Mouse (Mus musculus): ENCODE data around the gene Ctf1. TPM values are rescaled to one million over a fixed set of nuclear protein-coding genes. Genes with fewer than 3 reads are reported as not detected.

Ctf1 gene
- polyA plus RNA-seq, 1 experiment: 13.9 TPM

- Histone ChIP-seq H3K27me3 (ENCODE audit: control insufficient read depth, insufficient read depth, low read length, poor library complexity, severe bottlenecking) (no peaks in the 10 kb centered on the region), H3K4me3 (ENCODE audit: low read depth, low read length) (no peak overlapping the region), H3K9ac (ENCODE audit: low read depth, poor library complexity, severe bottlenecking) (no peak overlapping the region), H3K36me3 (ENCODE audit: control insufficient read depth, insufficient read depth, low read length, poor library complexity, severe bottlenecking) (no peaks in the 10 kb centered on the region), H3K27ac (ENCODE audit: insufficient read depth, low read length) (no peak overlapping the region), H3K9me3 (replicated peaks; ENCODE audit: control insufficient read depth, insufficient read depth, low read length, poor library complexity, severe bottlenecking) (no peaks in the 10 kb centered on the region), H3K4me1 (ENCODE audit: control insufficient read depth, insufficient read depth, low read length) (no peaks in the 10 kb centered on the region)
- TF ChIP-seq CTCF (IDR thresholded peaks at IDR 0.05; ENCODE audit: low read depth, low read length): no peak
- TF ChIP-seq EP300 (IDR thresholded peaks at IDR 0.05; ENCODE audit: insufficient read depth, low read depth, low read length): no peak
- TF ChIP-seq POLR2A (IDR thresholded peaks at IDR 0.05; ENCODE audit: insufficient read depth, low read length): no peak
Measured at GRCm38 (mm10) chr7:127678811-127679210, 33.7 kb upstream of the Ctf1 start.

GRCm38 (mm10) chr7:127680541-127680940, 32.0 kb upstream of the Ctf1 start:
- Histone ChIP-seq H3K27me3 (ENCODE audit: control insufficient read depth, insufficient read depth, low read length, poor library complexity, severe bottlenecking) (no peaks in the 10 kb centered on the region), H3K36me3 (ENCODE audit: control insufficient read depth, insufficient read depth, low read length, poor library complexity, severe bottlenecking) (no peaks in the 10 kb centered on the region), H3K9ac (ENCODE audit: low read depth, poor library complexity, severe bottlenecking) (no peak overlapping the region), H3K4me1 (ENCODE audit: control insufficient read depth, insufficient read depth, low read length) (no peaks in the 10 kb centered on the region), H3K4me3 (ENCODE audit: low read depth, low read length) (no peak overlapping the region), H3K27ac (ENCODE audit: insufficient read depth, low read length) (no peak overlapping the region), H3K9me3 (replicated peaks; ENCODE audit: control insufficient read depth, insufficient read depth, low read length, poor library complexity, severe bottlenecking) (no peaks in the 10 kb centered on the region)
- TF ChIP-seq CTCF (IDR thresholded peaks at IDR 0.05; ENCODE audit: low read depth, low read length): no peak
- TF ChIP-seq POLR2A (IDR thresholded peaks at IDR 0.05; ENCODE audit: insufficient read depth, low read length): no peak
- TF ChIP-seq EP300 (IDR thresholded peaks at IDR 0.05; ENCODE audit: insufficient read depth, low read depth, low read length): no peak

- Histone ChIP-seq H3K27ac (ENCODE audit: insufficient read depth, low read length) (no peak overlapping the region), H3K4me1 (ENCODE audit: control insufficient read depth, insufficient read depth, low read length) (no peaks in the 10 kb centered on the region), H3K27me3 (ENCODE audit: control insufficient read depth, insufficient read depth, low read length, poor library complexity, severe bottlenecking) (no peaks in the 10 kb centered on the region), H3K9ac (ENCODE audit: low read depth, poor library complexity, severe bottlenecking) (no peak overlapping the region), H3K36me3 (ENCODE audit: control insufficient read depth, insufficient read depth, low read length, poor library complexity, severe bottlenecking) (no peaks in the 10 kb centered on the region), H3K9me3 (replicated peaks; ENCODE audit: control insufficient read depth, insufficient read depth, low read length, poor library complexity, severe bottlenecking) (no peaks in the 10 kb centered on the region), H3K4me3 (ENCODE audit: low read depth, low read length) (no peak overlapping the region)
- TF ChIP-seq POLR2A (IDR thresholded peaks at IDR 0.05; ENCODE audit: insufficient read depth, low read length): no peak
- no peak for TF ChIP-seq CTCF (IDR thresholded peaks at IDR 0.05; ENCODE audit: low read depth, low read length)
- TF ChIP-seq EP300 (IDR thresholded peaks at IDR 0.05; ENCODE audit: insufficient read depth, low read depth, low read length): no peak
Measured at GRCm38 (mm10) chr7:127681888-127682553, 30.5 kb upstream of the Ctf1 start.

GRCm38 (mm10) chr7:127685304-127686018, 27.1 kb upstream of the Ctf1 start:
- Histone ChIP-seq H3K36me3 (ENCODE audit: control insufficient read depth, insufficient read depth, low read length, poor library complexity, severe bottlenecking) (no peaks in the 10 kb centered on the region), H3K9me3 (replicated peaks; ENCODE audit: control insufficient read depth, insufficient read depth, low read length, poor library complexity, severe bottlenecking) (no peaks in the 10 kb centered on the region), H3K4me1 (ENCODE audit: control insufficient read depth, insufficient read depth, low read length) (no peaks in the 10 kb centered on the region), H3K27me3 (ENCODE audit: control insufficient read depth, insufficient read depth, low read length, poor library complexity, severe bottlenecking) (no peaks in the 10 kb centered on the region), H3K9ac (ENCODE audit: low read depth, poor library complexity, severe bottlenecking) (no peak overlapping the region), H3K4me3 (ENCODE audit: low read depth, low read length) (no peak overlapping the region), H3K27ac (ENCODE audit: insufficient read depth, low read length) (no peak overlapping the region)
- TF ChIP-seq EP300 (IDR thresholded peaks at IDR 0.05; ENCODE audit: insufficient read depth, low read depth, low read length) (no peak), POLR2A (IDR thresholded peaks at IDR 0.05; ENCODE audit: insufficient read depth, low read length) (no peak), CTCF (IDR thresholded peaks at IDR 0.05; ENCODE audit: low read depth, low read length) (no peak)

GRCm38 (mm10) chr7:127686740-127687449, 25.6 kb upstream of the Ctf1 start:
- H3K4me1 ChIP-seq (ENCODE audit: control insufficient read depth, insufficient read depth, low read length): no peaks in the 10 kb centered on the region
- H3K36me3 ChIP-seq (ENCODE audit: control insufficient read depth, insufficient read depth, low read length, poor library complexity, severe bottlenecking): no peaks in the 10 kb centered on the region
- H3K4me3 ChIP-seq (ENCODE audit: low read depth, low read length): no peak overlapping the region
- no peaks in the 10 kb centered on the region for H3K27me3 ChIP-seq (ENCODE audit: control insufficient read depth, insufficient read depth, low read length, poor library complexity, severe bottlenecking)
- H3K9me3 ChIP-seq (replicated peaks; ENCODE audit: control insufficient read depth, insufficient read depth, low read length, poor library complexity, severe bottlenecking): no peaks in the 10 kb centered on the region
- H3K9ac ChIP-seq (ENCODE audit: low read depth, poor library complexity, severe bottlenecking): no peak overlapping the region
- H3K27ac ChIP-seq (ENCODE audit: insufficient read depth, low read length): no peak overlapping the region
- no peak for TF ChIP-seq POLR2A (IDR thresholded peaks at IDR 0.05; ENCODE audit: insufficient read depth, low read length)
- TF ChIP-seq CTCF (IDR thresholded peaks at IDR 0.05; ENCODE audit: low read depth, low read length): no peak
- TF ChIP-seq EP300 (IDR thresholded peaks at IDR 0.05; ENCODE audit: insufficient read depth, low read depth, low read length): no peak

Data from ES-Bruce4 (cell line).